Mouse (Mus musculus) MEL (cell line): ENCODE results near the gene Bub1b. TPM values are rescaled to one million over a fixed set of nuclear protein-coding genes. Genes with fewer than 3 reads are reported as not detected.

Experiments
- DNase-seq: peaks from one replicate; pipeline ENCODE4 v3.0.0; 2011; ENCODE audit warnings: low read depth, low spot score
- H3K27ac ChIP-seq: 2 replicates; pipeline ENCODE4 v1.5.1; 2012; ENCODE audit warnings: low read depth, mild to moderate bottlenecking, control low read depth, low read length, moderate library complexity; ENCODE audit not compliant: control insufficient read depth
- H3K27me3 ChIP-seq, 2 experiments: fragments of 150-350 bp in 1 of 2; sonication (generic) in 1 of 2; 2 replicates each; pipeline ENCODE4 v1.6.1; 2012; ENCODE audit warnings: low read length in 2 of 2, mild to moderate bottlenecking in 2 of 2, improper control_type of control experiment in 1 of 2, moderate library complexity in 1 of 2; ENCODE audit not compliant: insufficient read depth in 2 of 2, control insufficient read depth in 1 of 2
- H3K36me3 ChIP-seq, 2 experiments: 2 replicates each; pipeline ENCODE4 v1.6.1; 2012 to 2014; ENCODE audit warnings: low read length in 2 of 2, improper control_type of control experiment in 1 of 2, inconsistent platforms in 1 of 2, mild to moderate bottlenecking in 1 of 2; ENCODE audit not compliant: insufficient read depth in 2 of 2, control insufficient read depth in 1 of 2
- H3K4me1 ChIP-seq, 2 experiments: fragments of 150-350 bp in 1 of 2; sonication (generic) in 1 of 2; 2 replicates each; pipeline ENCODE4 v1.6.1; 2012; ENCODE audit warnings: low read length in 2 of 2, improper control_type of control experiment in 1 of 2, mild to moderate bottlenecking in 1 of 2; ENCODE audit not compliant: insufficient read depth in 2 of 2, control insufficient read depth in 1 of 2
- H3K4me3 ChIP-seq, 2 experiments: fragments of 150-350 bp in 1 of 2; sonication (generic) in 1 of 2; 2 replicates each; pipeline ENCODE4 v1.5.1; 2012; ENCODE audit warnings: low read depth in 2 of 2, low read length in 2 of 2, mild to moderate bottlenecking in 2 of 2, moderate library complexity in 2 of 2, control low read depth in 1 of 2, improper control_type of control experiment in 1 of 2; ENCODE audit not compliant: control insufficient read depth in 1 of 2, insufficient read depth in 1 of 2
- H3K79me2 ChIP-seq: 2 replicates; pipeline ENCODE4 v1.6.1; 2012; ENCODE audit warnings: mild to moderate bottlenecking, low read length, moderate library complexity; ENCODE audit not compliant: control insufficient read depth, poor library complexity, insufficient read depth
- H3K9ac ChIP-seq: 2 replicates; pipeline ENCODE4 v1.6.1; 2012; ENCODE audit warnings: low read depth, mild to moderate bottlenecking, control low read depth, low read length, moderate library complexity; ENCODE audit not compliant: control insufficient read depth, poor library complexity, severe bottlenecking
- H3K9me3 ChIP-seq: fragments of 150-350 bp; sonication (generic); replicated peaks from 2 replicates; pipeline ENCODE4 v1.6.1; 2012; ENCODE audit warnings: mild to moderate bottlenecking, low read length, improper control_type of control experiment, moderate library complexity; ENCODE audit not compliant: insufficient read depth
- E2F4 ChIP-seq: IDR thresholded peaks from 2 replicates; pipeline ENCODE4 v1.6.1; 2011; ENCODE audit warnings: low read depth, low read length, improper control_type of control experiment, borderline replicate concordance
- ELF1 ChIP-seq: IDR thresholded peaks from 2 replicates; pipeline ENCODE4 v1.6.1; 2014; ENCODE audit warnings: low read depth, mild to moderate bottlenecking, inconsistent platforms, low read length, improper control_type of control experiment, moderate library complexity
- EP300 ChIP-seq, 2 experiments: IDR thresholded peaks; 2 replicates each; pipeline ENCODE4 v1.6.1; 2011; ENCODE audit warnings: improper control_type of control experiment in 2 of 2, low read length in 2 of 2, low read depth in 1 of 2, mild to moderate bottlenecking in 1 of 2
- NELFE ChIP-seq: IDR thresholded peaks from 2 replicates; pipeline ENCODE4 v1.6.1; 2011; ENCODE audit warnings: low read depth, low read length, improper control_type of control experiment
- NRF1 ChIP-seq: IDR thresholded peaks from 2 replicates; pipeline ENCODE4 v1.6.1; 2014; ENCODE audit warnings: low read depth, mild to moderate bottlenecking, inconsistent platforms, low read length, improper control_type of control experiment, moderate library complexity; ENCODE audit not compliant: poor library complexity, insufficient read depth, severe bottlenecking
- RAD21 ChIP-seq: IDR thresholded peaks from 2 replicates; pipeline ENCODE4 v1.6.1; 2011; ENCODE audit warnings: mild to moderate bottlenecking, low read depth, low read length, improper control_type of control experiment
- TBP ChIP-seq: IDR thresholded peaks from 2 replicates; pipeline ENCODE4 v1.8.0; 2011; ENCODE audit warnings: low read depth, low read length, improper control_type of control experiment
- ZKSCAN1 ChIP-seq: IDR thresholded peaks from 2 replicates; pipeline ENCODE4 v1.6.1; 2012; ENCODE audit warnings: low read depth, mild to moderate bottlenecking, inconsistent platforms, low read length, improper control_type of control experiment, moderate library complexity
- ZMIZ1 ChIP-seq: IDR thresholded peaks from 2 replicates; pipeline ENCODE4 v1.6.1; 2012; ENCODE audit warnings: low read depth, mild to moderate bottlenecking, inconsistent platforms, low read length, improper control_type of control experiment, moderate library complexity
- polyA plus RNA-seq, 2 experiments: library from polyadenylated mRNA; stranded (reverse) in 1 of 2; unstranded in 1 of 2; fragments of >175 nt in 1 of 2; fragments of >200 nt in 1 of 2; gene quantifications; 2 replicates each; pipeline versions ENCODE4 v1.2.1 to v1.2.4; 2012; ENCODE audit warnings: low replicate concordance in 2 of 2, low read depth in 1 of 2; ENCODE audit not compliant: insufficient read length in 2 of 2, insufficient read depth in 1 of 2, missing spikeins in 1 of 2
- total RNA-seq: library from RNA; depleted of rRNA; stranded (reverse); fragments of 300-350 nt; gene quantifications from 2 replicates; pipeline ENCODE4 v1.2.3, GENCODE M21; 2012; rRNA removed

Gene Bub1b
- total and polyA plus RNA-seq, 3 experiments = 87.5 to 120 TPM; not detected in 1

DNA sequence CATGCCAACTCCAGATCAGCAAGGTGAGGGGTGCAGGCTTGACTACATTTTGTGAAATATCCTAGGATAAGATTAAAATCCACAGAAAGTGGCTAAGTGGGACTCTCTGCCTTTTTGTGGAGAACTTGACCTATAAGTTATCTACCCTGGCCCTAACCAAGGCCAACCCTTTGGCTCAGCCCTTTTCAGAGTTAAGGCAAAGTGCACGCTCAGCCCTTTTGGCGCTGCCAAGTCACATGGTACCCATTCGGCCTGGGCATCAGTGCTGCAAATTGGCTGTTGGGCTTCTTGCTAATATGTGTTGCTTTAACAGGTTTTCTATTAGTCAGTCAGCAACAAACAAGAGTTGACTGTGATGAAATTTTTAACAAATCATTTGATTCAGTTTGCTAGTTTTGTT is 89.8 kb downstream of the Bub1b start:
- H3K4me3 ChIP-seq = no peak overlapping the region
- DNase-seq = no peak
- no peaks in the 10 kb centered on the region for H3K4me1 ChIP-seq
- TF ChIP-seq TBP (no peak), EP300 (IDR thresholded peaks at IDR 0.05; ENCODE audit: low read depth in 1 of 2, low read length in 2 of 2) (no peak), NELFE (no peak), RAD21 (no peak)
- H3K27me3 ChIP-seq = no peaks in the 10 kb centered on the region
- no peaks in the 10 kb centered on the region; a peak in 1 of 4 replicates for H3K36me3 ChIP-seq
- no peak overlapping the region for H3K27ac ChIP-seq
- no peaks in the 10 kb centered on the region for H3K9me3 ChIP-seq
- H3K9ac ChIP-seq = no peak overlapping the region
- H3K79me2 ChIP-seq = no peaks in the 10 kb centered on the region

DNA sequence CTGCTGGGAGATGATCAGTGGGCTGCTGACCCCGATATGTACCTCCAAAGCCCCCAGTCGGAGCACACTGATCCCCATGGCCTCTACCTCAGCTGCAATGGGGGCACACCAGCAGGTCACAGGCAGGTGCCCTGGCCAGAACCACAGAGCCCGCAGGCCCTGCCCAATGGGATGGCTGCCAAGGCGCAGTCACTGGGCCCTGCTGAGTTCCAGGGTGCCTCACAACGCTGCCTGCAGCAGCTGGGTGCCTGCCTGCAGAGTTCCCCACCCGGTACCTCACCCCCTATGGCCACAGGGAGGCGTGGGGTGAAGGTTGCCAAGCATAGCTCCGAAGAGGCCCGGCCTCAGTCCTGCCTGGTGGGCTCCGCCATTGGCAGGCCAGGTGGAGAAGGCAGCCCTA is 91.9 kb downstream of the Bub1b start:
- TF ChIP-seq ZMIZ1 (no peak), ZKSCAN1 (no peak), NRF1 (no peak), ELF1 (no peak), E2F4 (no peak)
- no peak for DNase-seq
- H3K36me3 ChIP-seq = no peaks in the 10 kb centered on the region

More for the DNA sequence above, 91.9 kb downstream of the Bub1b start:
- H3K4me3 ChIP-seq = no peak overlapping the region
- no peak overlapping the region for H3K27ac ChIP-seq
- H3K79me2 ChIP-seq = no peaks in the 10 kb centered on the region
- H3K27me3 ChIP-seq = no peaks in the 10 kb centered on the region
- H3K4me1 ChIP-seq = no peaks in the 10 kb centered on the region
- H3K9me3 ChIP-seq = no peaks in the 10 kb centered on the region
- no peak overlapping the region for H3K9ac ChIP-seq

Other genes with a start within 250 kb of the Bub1b start
- gene Gpr176, start 224.8 kb upstream of the Bub1b start, total RNA-seq = not detected in 2 replicates
- gene Gpr176, start 224.8 kb upstream of the Bub1b start, polyA plus RNA-seq = not detected
- gene Eif2ak4, start 209.6 kb upstream of the Bub1b start, total RNA-seq = 11.5 and 13.2 TPM in 2 replicates
- 10 to 100 TPM in 1 of 2 experiments, not detected in 1; 15.5 TPM for gene Eif2ak4, start 209.6 kb upstream of the Bub1b start, polyA plus RNA-seq
- gene Srp14, start 118.5 kb upstream of the Bub1b start, total RNA-seq = 231 and 235 TPM in 2 replicates
- 100 to 1,000 TPM in 1 of 2 experiments, not detected in 1; 272 TPM for gene Srp14, start 118.5 kb upstream of the Bub1b start, polyA plus RNA-seq
- gene Bmf, start 48.5 kb upstream of the Bub1b start, total RNA-seq = 0.39 TPM in 2 replicates
- gene Bmf, start 48.5 kb upstream of the Bub1b start, polyA plus RNA-seq = under 1 TPM in 1 of 2 experiments, not detected in 1; 0.50 TPM
- 14.2 and 25.4 TPM in 2 replicates for gene Pak6, start 65.1 kb downstream of the Bub1b start, total RNA-seq
- 10 to 100 TPM in 1 of 2 experiments, not detected in 1; 25.9 TPM for gene Pak6, start 65.1 kb downstream of the Bub1b start, polyA plus RNA-seq
- gene Ankrd63, start 105.8 kb downstream of the Bub1b start, total RNA-seq = 0.08 and 0.10 TPM in 2 replicates
- gene Ankrd63, start 105.8 kb downstream of the Bub1b start, polyA plus RNA-seq = under 1 TPM in 1 of 2 experiments, not detected in 1; 0.53 TPM
- gene Plcb2, start 130.2 kb downstream of the Bub1b start, total RNA-seq = 6.4 and 7.4 TPM in 2 replicates
- gene Plcb2, start 130.2 kb downstream of the Bub1b start, polyA plus RNA-seq = 10 to 100 TPM in 1 of 2 experiments, not detected in 1; 21.2 TPM
- gene Inafm2, start 147.5 kb downstream of the Bub1b start, total RNA-seq = 6.7 and 8.6 TPM in 2 replicates
- 10 to 100 TPM in 1 of 2 experiments, not detected in 1; 14.5 TPM for gene Inafm2, start 147.5 kb downstream of the Bub1b start, polyA plus RNA-seq
- 1.3 and 1.7 TPM in 2 replicates for gene Ccdc9b, start 164.4 kb downstream of the Bub1b start, total RNA-seq
- 1 to 10 TPM in 1 of 2 experiments, not detected in 1; 2.4 TPM for gene Ccdc9b, start 164.4 kb downstream of the Bub1b start, polyA plus RNA-seq
- gene Phgr1, start 174.6 kb downstream of the Bub1b start, total RNA-seq = not detected in 2 replicates
- not detected for gene Phgr1, start 174.6 kb downstream of the Bub1b start, polyA plus RNA-seq
- gene Disp2, start 181.5 kb downstream of the Bub1b start, total RNA-seq = 0.15 and 0.29 TPM in 2 replicates
- gene Disp2, start 181.5 kb downstream of the Bub1b start, polyA plus RNA-seq = under 1 TPM in 1 of 2 experiments, not detected in 1; 0.43 TPM
- 80.6 and 83.6 TPM in 2 replicates for gene Knstrn, start 215.8 kb downstream of the Bub1b start, total RNA-seq
- 100 to 1,000 TPM; 132 to 138 TPM for gene Knstrn, start 215.8 kb downstream of the Bub1b start, polyA plus RNA-seq